In the genomic region with DNA sequence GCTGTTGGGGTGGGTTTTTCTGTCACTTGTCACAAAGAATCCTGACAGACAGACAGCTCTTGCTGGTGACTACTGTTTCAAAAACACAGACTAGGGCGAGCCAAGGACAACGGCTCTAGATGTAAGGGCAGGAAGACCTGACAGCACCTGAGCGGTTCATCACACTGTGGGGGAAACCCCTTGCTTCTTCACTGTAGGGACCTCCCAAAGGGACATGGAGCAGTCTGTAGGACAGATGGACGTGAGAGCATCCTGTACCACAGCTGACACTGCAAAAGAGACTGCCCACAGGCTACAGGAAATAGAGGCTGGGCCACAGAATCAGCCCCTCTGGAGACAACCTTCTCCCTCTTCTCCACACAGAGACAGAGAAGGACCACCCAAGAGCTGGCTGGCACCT, we compare ENCODE assay signal across 24 mouse cellular contexts. TPM values are rescaled to one million over a fixed set of nuclear protein-coding genes. Genes with fewer than 3 reads are reported as not detected.
DNase-seq lines count a peak whose midpoint lies in the region; ATAC-seq and TF ChIP-seq lines count a peak whose summit lies in the region.
"Had no signal": no experiment of that assay in that cellular context is flagged by ENCODE, and none has a peak within 500 bp of the region (broad histone marks: within the 10 kb centered on the region; RNA-seq: fewer than 3 reads in every experiment).

No protein-coding gene starts in this region.

- peak overlapping the region; percentile 81 for H3K27ac ChIP-seq in layer of hippocampus, adult 2 months
- H3K27ac ChIP-seq in hindbrain, embryonic 15.5 days (replicated peaks), result peak overlapping the region; percentile 80; the same call in 1 of the 2 replicates
- H3K27ac ChIP-seq in limb, embryonic 15.5 days, result peak overlapping the region; percentile 22; the same call in 1 of the 2 replicates
- H3K27ac ChIP-seq: embryonic facial prominence, embryonic 15.5 days; heart, embryonic 13.5 days; kidney, embryonic 15.5 days; liver, embryonic 14.5 days; stomach, embryonic 15.5 days had no signal

- H3K27me3 ChIP-seq in hindbrain, embryonic 15.5 days, result no peaks in the 10 kb centered on the region
- no peaks in the 10 kb centered on the region for H3K27me3 ChIP-seq in limb, embryonic 15.5 days
- H3K27me3 ChIP-seq: embryonic facial prominence, embryonic 15.5 days; heart, embryonic 13.5 days; kidney, embryonic 15.5 days; midbrain, embryonic 13.5 days; stomach, embryonic 15.5 days had no signal

- no peak for DNase-seq in layer of hippocampus, adult 2 months (ENCODE audit: low spot score in 2 of 2)
- DNase-seq in layer of hippocampus, postnatal 36 days, result no peak
- DNase-seq in left cerebral cortex, postnatal 25 days (ENCODE audit: low spot score in 2 of 2), result no peak
- DNase-seq in ovary, postnatal 14 days (ENCODE audit: low spot score), result no peak
- DNase-seq: adrenal gland, postnatal 36 days; cerebellum, adult 11-12 months; cerebellum, postnatal 25 days; gastrocnemius, postnatal 14 days; heart, adult 18-20 months; heart, postnatal 36 days; retina, postnatal 1 day; thymus, adult 2 months had no signal

- peak; percentile 83 for ATAC-seq in CD4-positive, CD25-positive, alpha-beta regulatory T cell, adult 4 months
- ATAC-seq in hindbrain, embryonic 15.5 days (ENCODE audit: low FRiP score, low read depth), result no peak
- ATAC-seq in limb, embryonic 15.5 days (ENCODE audit: insufficient number of reproducible peaks, low FRiP score, low TSS enrichment, low read depth), result no peak
- ATAC-seq: intestine, postnatal 0 days; lung, postnatal 0 days; midbrain, embryonic 13.5 days had no signal

- 76% methylated on average over 4 of the region's 4 CpGs for WGBS in hindbrain, embryonic 15.5 days
- 73% methylated on average over 4 of the region's 4 CpGs for WGBS in limb, embryonic 15.5 days

- H3K4me1 ChIP-seq in hindbrain, embryonic 15.5 days (replicated peaks), result peaks cover 15% of the 10 kb centered on the region
- H3K4me1 ChIP-seq in limb, embryonic 15.5 days, result peaks cover 13% of the 10 kb centered on the region
- H3K4me1 ChIP-seq: kidney, embryonic 15.5 days; stomach, embryonic 15.5 days had no signal

- no peak overlapping the region for H3K9ac ChIP-seq in hindbrain, embryonic 15.5 days
- H3K9ac ChIP-seq in limb, embryonic 15.5 days, result no peak overlapping the region
- H3K9ac ChIP-seq: embryonic facial prominence, embryonic 15.5 days; kidney, embryonic 15.5 days; liver, embryonic 14.5 days; midbrain, embryonic 13.5 days; stomach, embryonic 15.5 days had no signal

- no peaks in the 10 kb centered on the region for H3K9me3 ChIP-seq in hindbrain, embryonic 15.5 days
- H3K9me3 ChIP-seq in limb, embryonic 15.5 days, result no peaks in the 10 kb centered on the region
- H3K9me3 ChIP-seq: embryonic facial prominence, embryonic 15.5 days; G1E; kidney, embryonic 15.5 days; stomach, embryonic 15.5 days had no signal

- no peak for TF ChIP-seq CTCF in layer of hippocampus, adult 2 months (conservative IDR thresholded peaks at IDR 0.05)

- intact Hi-C loops in left cerebral cortex, postnatal 25 days (cut with DNase I), result no loop called here

- H3K36me3 ChIP-seq in hindbrain, embryonic 15.5 days, result no peaks in the 10 kb centered on the region
- no peaks in the 10 kb centered on the region for H3K36me3 ChIP-seq in limb, embryonic 15.5 days
- H3K36me3 ChIP-seq: G1E; kidney, embryonic 15.5 days; midbrain, embryonic 13.5 days; stomach, embryonic 15.5 days had no signal

- no peak overlapping the region for H3K4me2 ChIP-seq in hindbrain, embryonic 15.5 days
- no peak overlapping the region for H3K4me2 ChIP-seq in limb, embryonic 15.5 days
- H3K4me2 ChIP-seq: embryonic facial prominence, embryonic 15.5 days; heart, embryonic 13.5 days; kidney, embryonic 15.5 days; midbrain, embryonic 13.5 days; stomach, embryonic 15.5 days had no signal

- H3K4me3 ChIP-seq in layer of hippocampus, adult 2 months, result no peak overlapping the region
- H3K4me3 ChIP-seq in hindbrain, embryonic 15.5 days, result no peak overlapping the region
- H3K4me3 ChIP-seq in limb, embryonic 15.5 days, result no peak overlapping the region
- H3K4me3 ChIP-seq: embryonic facial prominence, embryonic 15.5 days; heart, embryonic 13.5 days; kidney, embryonic 15.5 days; midbrain, embryonic 13.5 days; stomach, embryonic 15.5 days had no signal

RNA-seq across cellular contexts. Expression of gene Prex1, which starts 20.2 kb away (rescaled TPM):
- total RNA-seq in layer of hippocampus, adult 2 months (2021), result 10 to 100 TPM; 69.9 to 71.3 TPM
- total RNA-seq in layer of hippocampus, postnatal 36 days (2021), result 10 to 100 TPM; 71.0 to 74.9 TPM
- 10 to 100 TPM; 25.0 to 25.2 TPM for polyA plus RNA-seq in CD4-positive, CD25-positive, alpha-beta regulatory T cell, adult 4 months (2017; shearing (Covaris generic))
- polyA plus RNA-seq in hindbrain, embryonic 15.5 days (2015; fragmentation: Nextera tagmentation; extraction: Ambion mirVana), result 27.0 and 27.4 TPM in 2 replicates
- polyA plus RNA-seq in limb, embryonic 15.5 days (2015; fragmentation: Nextera tagmentation; extraction: Ambion mirVana), result 17.7 and 19.1 TPM in 2 replicates
- 100 to 1,000 TPM; 115 to 120 TPM for total RNA-seq in left cerebral cortex, postnatal 25 days (2021)

Comparison
In these comparisons a context has a peak if more than half of its experiments do, and no peak if none do; other contexts are left out.
1. H3K27ac ChIP-seq: peak in every context shown above with its lines; median percentile 81 in layer of hippocampus, adult 2 months; 80 in hindbrain, embryonic 15.5 days; 22 in limb, embryonic 15.5 days.